Mouse (Mus musculus) kidney, embryonic 16.5 days (tissue): Measurements from ENCODE around the gene Fndc3b. TPM values are rescaled to one million over a fixed set of nuclear protein-coding genes. Genes with fewer than 3 reads are reported as not detected.
A peak's percentile ranks its signal among the peaks of the same experiment; 100 is the strongest.

ENCODE experiments used
- ATAC-seq: fragments of 200-750 bp; cut with Nextera tagmentation; 2 replicates; pipeline ENCODE4 v1.8.0; 2017; ENCODE audit warnings: moderate TSS enrichment; ENCODE audit not compliant: low FRiP score, low TSS enrichment
- H3K27ac ChIP-seq: fragments of 300-500 bp; sonication (generic); 2 replicates; pipeline ENCODE4 v1.5.1; 2014; ENCODE audit warnings: low read length
- H3K27me3 ChIP-seq: fragments of 300-500 bp; sonication (generic); 2 replicates; pipeline ENCODE4 v1.6.1; 2014; ENCODE audit warnings: low read length, control low read depth, mixed read lengths; ENCODE audit not compliant: insufficient read depth
- H3K36me3 ChIP-seq: fragments of 300-500 bp; sonication (generic); 2 replicates; pipeline ENCODE4 v1.6.1; 2014; ENCODE audit warnings: low read length, control low read depth, mixed read lengths; ENCODE audit not compliant: insufficient read depth
- H3K4me1 ChIP-seq: fragments of 300-500 bp; sonication (generic); 2 replicates; pipeline ENCODE4 v1.6.1; 2014; ENCODE audit warnings: low read length, control low read depth, mixed read lengths; ENCODE audit not compliant: insufficient read depth
- H3K4me2 ChIP-seq: fragments of 300-500 bp; sonication (generic); replicated peaks from 2 replicates; pipeline ENCODE4 v1.6.1; 2014; ENCODE audit warnings: low read depth, low read length
- H3K4me3 ChIP-seq: fragments of 300-500 bp; sonication (generic); 2 replicates; pipeline ENCODE4 v1.5.1; 2014; ENCODE audit warnings: mild to moderate bottlenecking, low read length
- H3K9ac ChIP-seq: fragments of 300-500 bp; sonication (generic); replicated peaks from 2 replicates; pipeline ENCODE4 v1.6.1; 2014; ENCODE audit warnings: low read length
- H3K9me3 ChIP-seq: fragments of 300-500 bp; sonication (generic); 2 replicates; pipeline ENCODE4 v1.6.1; 2016; ENCODE audit warnings: low read length, control low read depth
- WGBS: fragments of 180-500 bp; shearing (Covaris S2); extraction: QIAGEN DNeasy Blood & Tissue Kit; methylation state at CpG from one replicate; pipeline ENCODE4 v1.1.7; 2014; 5-methylcytosine and 5-hydroxymethylcytosine counted together
- polyA plus RNA-seq: library from polyadenylated mRNA; unstranded; fragments of >200 nt; fragmentation: Nextera tagmentation; extraction: Ambion mirVana; gene quantifications from 2 replicates; pipeline ENCODE4 v1.2.1, GENCODE M21; 2015

Fndc3b gene
- polyA plus RNA-seq, 1 experiment from 2014 or later, result 30.4 TPM

GRCm38 (mm10) chr3:27462316-27462902, 248.7 kb downstream of the Fndc3b start:
- Histone ChIP-seq H3K4me1 (no peaks in the 10 kb centered on the region), H3K27ac (no peak overlapping the region), H3K4me2 (no peak overlapping the region), H3K4me3 (no peak overlapping the region), H3K9ac (no peak overlapping the region), H3K9me3 (no peaks in the 10 kb centered on the region), H3K36me3 (peaks cover 77% of the 10 kb centered on the region), H3K27me3 (no peaks in the 10 kb centered on the region)
- ATAC-seq, result no peak
- WGBS, result 93% methylated on average over 9 of the region's 9 CpGs

- H3K4me2 ChIP-seq, result no peak overlapping the region
- ATAC-seq, result no peak
- no peaks in the 10 kb centered on the region for H3K9me3 ChIP-seq
- 93% methylated on average over 7 of the region's 7 CpGs for WGBS
- H3K4me3 ChIP-seq, result no peak overlapping the region
- H3K36me3 ChIP-seq, result peaks cover 76% of the 10 kb centered on the region
- H3K4me1 ChIP-seq, result no peaks in the 10 kb centered on the region
- no peak overlapping the region for H3K27ac ChIP-seq
- no peaks in the 10 kb centered on the region for H3K27me3 ChIP-seq
- H3K9ac ChIP-seq, result no peak overlapping the region
Observed at GRCm38 (mm10) chr3:27461861-27462260, 249.2 kb downstream of the Fndc3b start.

- H3K27ac ChIP-seq, result no peak overlapping the region
- no peak overlapping the region for H3K9ac ChIP-seq
- H3K4me1 ChIP-seq, result no peaks in the 10 kb centered on the region
- 55% methylated on average over 1 of the region's 1 CpGs for WGBS
- peak; percentile 62; the same call in 1 of the 2 replicates for ATAC-seq
- no peaks in the 10 kb centered on the region for H3K9me3 ChIP-seq
- no peaks in the 10 kb centered on the region for H3K27me3 ChIP-seq
- no peak overlapping the region for H3K4me3 ChIP-seq
- peaks cover 79% of the 10 kb centered on the region for H3K36me3 ChIP-seq
- H3K4me2 ChIP-seq, result no peak overlapping the region
Observed at GRCm38 (mm10) chr3:27461037-27461436, 250.1 kb downstream of the Fndc3b start.

- Histone ChIP-seq H3K4me3 (no peak overlapping the region), H3K9me3 (no peaks in the 10 kb centered on the region), H3K36me3 (peaks cover 88% of the 10 kb centered on the region), H3K27ac (no peak overlapping the region), H3K4me2 (no peak overlapping the region), H3K9ac (no peak overlapping the region), H3K4me1 (no peaks in the 10 kb centered on the region), H3K27me3 (no peaks in the 10 kb centered on the region)
- ATAC-seq, result no peak
- 88% methylated on average over 9 of the region's 9 CpGs for WGBS
Observed at GRCm38 (mm10) chr3:27458416-27458815, 252.7 kb downstream of the Fndc3b start.

- Histone ChIP-seq H3K9me3 (no peaks in the 10 kb centered on the region), H3K9ac (no peak overlapping the region), H3K36me3 (peaks cover 81% of the 10 kb centered on the region), H3K27ac (no peak overlapping the region), H3K4me3 (no peak overlapping the region), H3K27me3 (no peaks in the 10 kb centered on the region), H3K4me2 (no peak overlapping the region), H3K4me1 (no peaks in the 10 kb centered on the region)
- 87% methylated on average over 14 of the region's 14 CpGs for WGBS
- no peak for ATAC-seq
Observed at GRCm38 (mm10) chr3:27456514-27456913, 254.6 kb downstream of the Fndc3b start.

GRCm38 (mm10) chr3:27454402-27455195, 256.5 kb downstream of the Fndc3b start:
- no peak overlapping the region for H3K27ac ChIP-seq
- peaks cover 87% of the 10 kb centered on the region for H3K36me3 ChIP-seq
- H3K4me3 ChIP-seq, result no peak overlapping the region
- H3K27me3 ChIP-seq, result no peaks in the 10 kb centered on the region
- no peaks in the 10 kb centered on the region for H3K4me1 ChIP-seq
- no peak overlapping the region for H3K9ac ChIP-seq
- no peak overlapping the region for H3K4me2 ChIP-seq
- no peak for ATAC-seq
- WGBS, result 84% methylated on average over 8 of the region's 8 CpGs
- no peaks in the 10 kb centered on the region for H3K9me3 ChIP-seq

GRCm38 (mm10) chr3:27453453-27454098, 257.5 kb downstream of the Fndc3b start:
- Histone ChIP-seq H3K9me3 (no peaks in the 10 kb centered on the region), H3K9ac (no peak overlapping the region), H3K27me3 (no peaks in the 10 kb centered on the region), H3K4me3 (no peak overlapping the region), H3K4me1 (no peaks in the 10 kb centered on the region), H3K27ac (no peak overlapping the region), H3K4me2 (no peak overlapping the region), H3K36me3 (peaks cover 87% of the 10 kb centered on the region)
- ATAC-seq, result no peak
- 80% methylated on average over 13 of the region's 13 CpGs for WGBS

GRCm38 (mm10) chr3:27449447-27449846, 261.7 kb downstream of the Fndc3b start:
- 89% methylated on average over 4 of the region's 4 CpGs for WGBS
- Histone ChIP-seq H3K4me3 (no peak overlapping the region), H3K9me3 (no peaks in the 10 kb centered on the region), H3K27ac (no peak overlapping the region), H3K4me2 (no peak overlapping the region), H3K4me1 (no peaks in the 10 kb centered on the region), H3K9ac (no peak overlapping the region), H3K27me3 (no peaks in the 10 kb centered on the region), H3K36me3 (peaks cover 67% of the 10 kb centered on the region)
- ATAC-seq, result no peak

- H3K9ac ChIP-seq, result no peak overlapping the region
- H3K27ac ChIP-seq, result no peak overlapping the region
- ATAC-seq, result 0 out of 2 replicates have a peak, but pooled peaks have one; percentile 40
- 92% methylated on average over 9 of the region's 9 CpGs for WGBS
- H3K27me3 ChIP-seq, result no peaks in the 10 kb centered on the region
- H3K4me2 ChIP-seq, result no peak overlapping the region
- no peaks in the 10 kb centered on the region for H3K9me3 ChIP-seq
- H3K4me3 ChIP-seq, result no peak overlapping the region
- peaks cover 57% of the 10 kb centered on the region for H3K36me3 ChIP-seq
- no peaks in the 10 kb centered on the region for H3K4me1 ChIP-seq
Observed at GRCm38 (mm10) chr3:27448367-27448766, 262.7 kb downstream of the Fndc3b start.

- no peak for ATAC-seq
- H3K9me3 ChIP-seq, result no peaks in the 10 kb centered on the region
Observed at GRCm38 (mm10) chr3:27439704-27440103, 271.4 kb downstream of the Fndc3b start.

More at GRCm38 (mm10) chr3:27439704-27440103, 271.4 kb downstream of the Fndc3b start:
- Histone ChIP-seq H3K9ac (no peak overlapping the region), H3K27ac (no peak overlapping the region), H3K27me3 (no peaks in the 10 kb centered on the region), H3K4me2 (no peak overlapping the region), H3K36me3 (peaks cover 31% of the 10 kb centered on the region), H3K4me3 (no peak overlapping the region), H3K4me1 (peaks cover 11% of the 10 kb centered on the region)
- 80% methylated on average over 16 of the region's 16 CpGs for WGBS
